Mouse (Mus musculus) lung, postnatal 0 days (tissue): ENCODE results near the gene Lrrc75a. TPM values are rescaled to one million over a fixed set of nuclear protein-coding genes. Genes with fewer than 3 reads are reported as not detected.

ENCODE experiments used
- ATAC-seq: fragments of 200-750 bp; cut with Nextera tagmentation; 2 replicates; pipeline ENCODE4 v1.8.0; 2017; ENCODE audit warnings: moderate library complexity
- DNase-seq: peaks from one replicate; pipeline ENCODE4 v3.0.0-alpha.2; 2016; ENCODE audit warnings: low spot score
- H3K27ac ChIP-seq: fragments of 300-500 bp; sonication (generic); 2 replicates; pipeline ENCODE4 v1.5.1; 2014; ENCODE audit warnings: antibody characterized with exemption, mild to moderate bottlenecking, low read length, mixed read lengths
- H3K27me3 ChIP-seq: fragments of 300-500 bp; sonication (generic); replicated peaks from 2 replicates; pipeline ENCODE4 v1.6.1; 2014; ENCODE audit warnings: low read length, mixed read lengths; ENCODE audit not compliant: insufficient read depth
- H3K36me3 ChIP-seq: fragments of 300-500 bp; sonication (generic); 2 replicates; pipeline ENCODE4 v1.6.1; 2014; ENCODE audit warnings: low read length, mixed read lengths; ENCODE audit not compliant: insufficient read depth
- H3K4me1 ChIP-seq: fragments of 300-500 bp; sonication (generic); 2 replicates; pipeline ENCODE4 v1.6.1; 2014; ENCODE audit warnings: antibody characterized with exemption, low read depth, low read length, mixed read lengths; ENCODE audit not compliant: insufficient read depth
- H3K4me2 ChIP-seq: fragments of 300-500 bp; sonication (generic); replicated peaks from 2 replicates; pipeline ENCODE4 v1.6.1; 2014; ENCODE audit warnings: low read depth, mild to moderate bottlenecking, low read length, moderate library complexity, mixed read lengths
- H3K4me3 ChIP-seq: fragments of 300-500 bp; sonication (generic); 2 replicates; pipeline ENCODE4 v1.5.1; 2014; ENCODE audit warnings: low read depth, low read length
- H3K9ac ChIP-seq: fragments of 300-500 bp; sonication (generic); replicated peaks from 2 replicates; pipeline ENCODE4 v1.6.1; 2014; ENCODE audit warnings: low read depth, mild to moderate bottlenecking
- H3K9me3 ChIP-seq: fragments of 300-500 bp; sonication (generic); 2 replicates; pipeline ENCODE4 v1.6.1; 2016; ENCODE audit warnings: low read length, mixed read lengths
- CTCF ChIP-seq: IDR thresholded peaks from 2 replicates; pipeline ENCODE4 v1.5.1; 2016; ENCODE audit warnings: antibody characterized with exemption, mild to moderate bottlenecking
- EP300 ChIP-seq: IDR thresholded peaks from 2 replicates; pipeline ENCODE4 v1.6.1; 2016; ENCODE audit warnings: antibody characterized with exemption, mild to moderate bottlenecking, control low read depth
- WGBS: fragments of 180-500 bp; shearing (Covaris S2); extraction: QIAGEN DNeasy Blood & Tissue Kit; methylation state at CpG from one replicate; pipeline ENCODE4 v1.1.7; 2014; 5-methylcytosine and 5-hydroxymethylcytosine counted together
- polyA plus RNA-seq: library from polyadenylated mRNA; unstranded; fragments of >200 nt; fragmentation: Nextera tagmentation; extraction: Ambion mirVana; gene quantifications from 2 replicates; pipeline ENCODE4 v1.2.1, GENCODE M21; 2015

The Lrrc75a gene
- polyA plus RNA-seq, 1 experiment from 2014 or later: 15.0 TPM

GRCm38 (mm10) chr11:62646495-62646843, 1.9 kb downstream of the Lrrc75a start:
- H3K4me3 ChIP-seq: no peak overlapping the region; the same call in 1 of the 2 replicates
- DNase-seq: no peak
- no peak for ATAC-seq

DNA sequence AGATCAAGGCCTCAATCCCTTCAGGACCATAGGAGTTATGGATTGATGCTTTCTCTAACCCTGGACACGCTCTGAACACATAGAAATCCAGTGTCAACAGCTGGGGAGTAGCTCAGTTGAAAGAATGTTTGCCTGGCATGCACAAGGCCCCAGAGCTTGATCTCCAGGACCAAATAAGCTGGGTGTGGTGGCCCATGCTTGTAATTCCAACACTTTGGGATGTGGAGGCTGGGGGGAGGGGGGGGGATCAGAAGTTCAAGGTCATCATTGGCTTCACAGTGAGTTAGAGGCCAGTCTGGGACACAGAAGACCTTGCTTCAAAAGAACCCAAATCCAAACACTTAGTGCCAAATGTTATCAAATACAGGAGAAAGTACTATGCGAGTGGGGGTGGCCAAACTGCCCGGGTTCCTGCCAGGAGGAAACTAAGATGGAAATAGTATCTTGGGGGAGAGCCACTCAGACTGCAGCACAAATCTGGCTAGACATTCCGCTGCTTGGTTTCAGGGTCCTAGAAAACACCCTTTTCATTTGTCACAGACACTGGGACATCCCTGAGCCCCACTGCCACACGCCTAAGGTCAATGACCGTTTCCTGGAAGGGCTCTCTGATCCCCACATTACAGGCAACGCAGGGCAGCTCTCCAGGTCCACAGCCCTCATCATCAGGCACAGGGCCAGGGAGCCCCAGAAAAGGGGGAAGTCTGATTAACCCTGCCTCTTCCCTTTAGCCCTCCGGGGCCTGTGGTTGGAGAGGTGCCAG, 2.4 kb downstream of the Lrrc75a start:
- Histone ChIP-seq H3K27ac (peak overlapping the region; percentile 87), H3K9ac (0 out of 2 replicates have a peak overlapping the region, but pooled peaks have one; percentile 5), H3K4me3 (no peak overlapping the region; the same call in 1 of the 2 replicates), H3K9me3 (no peaks in the 10 kb centered on the region), H3K27me3 (no peaks in the 10 kb centered on the region), H3K36me3 (no peaks in the 10 kb centered on the region), H3K4me1 (peaks cover 39% of the 10 kb centered on the region), H3K4me2 (peak overlapping the region; percentile 77)
- DNase-seq (peak; percentile 79), ATAC-seq (peak; percentile 3; the same call in 1 of the 2 replicates)
- 5% methylated on average over 8 of the region's 8 CpGs for WGBS
- peak; percentile 32; the same call in 1 of the 2 replicates for TF ChIP-seq EP300
- TF ChIP-seq CTCF: no peak

More at GRCm38 (mm10) chr11:62646495-62646843, 1.9 kb downstream of the Lrrc75a start:
- 20% methylated on average over 4 of the region's 4 CpGs for WGBS
- Histone ChIP-seq H3K9me3 (no peaks in the 10 kb centered on the region), H3K27ac (peak overlapping the region; percentile 87), H3K4me2 (peak overlapping the region; percentile 77), H3K36me3 (no peaks in the 10 kb centered on the region), H3K4me1 (peaks cover 39% of the 10 kb centered on the region), H3K27me3 (no peaks in the 10 kb centered on the region), H3K9ac (0 out of 2 replicates have a peak overlapping the region, but pooled peaks have one; percentile 5)
- TF ChIP-seq CTCF: no peak
- no peak for TF ChIP-seq EP300

GRCm38 (mm10) chr11:62645337-62645675, 3.0 kb downstream of the Lrrc75a start:
- Histone ChIP-seq H3K9me3 (no peaks in the 10 kb centered on the region), H3K36me3 (no peaks in the 10 kb centered on the region), H3K4me3 (no peak overlapping the region), H3K4me1 (peaks cover 39% of the 10 kb centered on the region), H3K27me3 (no peaks in the 10 kb centered on the region), H3K27ac (peak overlapping the region; percentile 87), H3K4me2 (peak overlapping the region; percentile 77), H3K9ac (no peak overlapping the region)
- ATAC-seq: no peak
- no peak for TF ChIP-seq CTCF
- no peak for TF ChIP-seq EP300
- peak; percentile 48 for DNase-seq
- 57% methylated on average over 4 of the region's 4 CpGs for WGBS

- WGBS: 88% methylated on average over 5 of the region's 5 CpGs
- no peak overlapping the region for H3K9ac ChIP-seq
Observed at GRCm38 (mm10) chr11:62644602-62645336, 3.6 kb downstream of the Lrrc75a start.

GRCm38 (mm10) chr11:62643681-62644363, 4.5 kb downstream of the Lrrc75a start:
- 57% methylated on average over 10 of the region's 10 CpGs for WGBS
- Histone ChIP-seq H3K27me3 (no peaks in the 10 kb centered on the region), H3K9ac (no peak overlapping the region), H3K9me3 (no peaks in the 10 kb centered on the region), H3K27ac (peak overlapping the region; percentile 84), H3K4me1 (peaks cover 39% of the 10 kb centered on the region), H3K4me2 (no peak overlapping the region), H3K4me3 (no peak overlapping the region), H3K36me3 (no peaks in the 10 kb centered on the region)
- TF ChIP-seq EP300 (no peak), CTCF (no peak)
- ATAC-seq (no peak), DNase-seq (no peak)

More at GRCm38 (mm10) chr11:62644602-62645336, 3.6 kb downstream of the Lrrc75a start:
- Histone ChIP-seq H3K36me3 (no peaks in the 10 kb centered on the region), H3K4me1 (peaks cover 39% of the 10 kb centered on the region), H3K27me3 (no peaks in the 10 kb centered on the region), H3K4me2 (no peak overlapping the region), H3K9me3 (no peaks in the 10 kb centered on the region), H3K27ac (peak overlapping the region; percentile 87), H3K4me3 (no peak overlapping the region)
- no peak for ATAC-seq
- DNase-seq: no peak
- TF ChIP-seq CTCF: no peak
- TF ChIP-seq EP300: no peak
